Mouse (Mus musculus) limb, embryonic 12.5 days (tissue): Measurements from ENCODE around the gene Gse1. TPM values are rescaled to one million over a fixed set of nuclear protein-coding genes. Genes with fewer than 3 reads are reported as not detected.
A peak's percentile ranks its signal among the peaks of the same experiment; 100 is the strongest.

Source experiments
- ATAC-seq: fragments of 200-750 bp; cut with Nextera tagmentation; 2 replicates; pipeline ENCODE4 v1.8.0; 2017; ENCODE audit warnings: low read depth, moderate TSS enrichment; ENCODE audit not compliant: insufficient number of reproducible peaks, insufficient read depth, low FRiP score, low TSS enrichment
- H3K27ac ChIP-seq: fragments of 300-500 bp; sonication (generic); 2 replicates; pipeline ENCODE4 v1.5.1; 2016; ENCODE audit warnings: mild to moderate bottlenecking, moderate library complexity
- H3K27me3 ChIP-seq: fragments of 300-500 bp; sonication (generic); 2 replicates; pipeline ENCODE4 v1.6.1; 2016; ENCODE audit warnings: mild to moderate bottlenecking, moderate library complexity
- H3K36me3 ChIP-seq: fragments of 300-500 bp; sonication (generic); 2 replicates; pipeline ENCODE4 v1.6.1; 2016; ENCODE audit warnings: mild to moderate bottlenecking, moderate library complexity
- H3K4me1 ChIP-seq: fragments of 300-500 bp; sonication (generic); replicated peaks from 2 replicates; pipeline ENCODE4 v1.6.1; 2016
- H3K4me2 ChIP-seq: fragments of 300-500 bp; sonication (generic); 2 replicates; pipeline ENCODE4 v1.6.1; 2016; ENCODE audit warnings: mild to moderate bottlenecking, moderate library complexity
- H3K4me3 ChIP-seq: fragments of 300-500 bp; sonication (generic); replicated peaks from 2 replicates; pipeline ENCODE4 v1.5.1; 2016; ENCODE audit warnings: mild to moderate bottlenecking
- H3K9ac ChIP-seq: fragments of 300-500 bp; sonication (generic); replicated peaks from 2 replicates; pipeline ENCODE4 v1.6.1; 2016; ENCODE audit warnings: mild to moderate bottlenecking, moderate library complexity
- H3K9me3 ChIP-seq: fragments of 300-500 bp; sonication (generic); 2 replicates; pipeline ENCODE4 v1.6.1; 2016; ENCODE audit warnings: mild to moderate bottlenecking, moderate library complexity
- WGBS: fragments of 180-500 bp; shearing (Covaris S2); methylation state at CpG from one replicate; pipeline ENCODE4 v1.1.7; 2016; 5-methylcytosine and 5-hydroxymethylcytosine counted together
- polyA plus RNA-seq: library from polyadenylated mRNA; unstranded; fragments of >200 nt; fragmentation: Nextera tagmentation; extraction: Ambion mirVana; gene quantifications from 2 replicates; pipeline ENCODE4 v1.2.1, GENCODE M21; 2016

Gene Gse1
- polyA plus RNA-seq, 1 experiment from 2014 or later, result 9.1 TPM

- no peak overlapping the region for H3K27ac ChIP-seq
- 0 out of 2 replicates have a peak, but pooled peaks cover 7% of the 10 kb centered on the region for H3K36me3 ChIP-seq
- H3K27me3 ChIP-seq, result peaks cover 61% of the 10 kb centered on the region
- H3K9ac ChIP-seq, result no peak overlapping the region
- WGBS, result 81% methylated on average over 21 of the region's 21 CpGs
- no peaks in the 10 kb centered on the region for H3K9me3 ChIP-seq
- H3K4me1 ChIP-seq, result peaks cover 70% of the 10 kb centered on the region
- ATAC-seq, result no peak
- no peak overlapping the region for H3K4me2 ChIP-seq
- no peak overlapping the region for H3K4me3 ChIP-seq
Observed at GRCm38 (mm10) chr8:120437666-120438395, 209.6 kb downstream of the Gse1 start.

DNA sequence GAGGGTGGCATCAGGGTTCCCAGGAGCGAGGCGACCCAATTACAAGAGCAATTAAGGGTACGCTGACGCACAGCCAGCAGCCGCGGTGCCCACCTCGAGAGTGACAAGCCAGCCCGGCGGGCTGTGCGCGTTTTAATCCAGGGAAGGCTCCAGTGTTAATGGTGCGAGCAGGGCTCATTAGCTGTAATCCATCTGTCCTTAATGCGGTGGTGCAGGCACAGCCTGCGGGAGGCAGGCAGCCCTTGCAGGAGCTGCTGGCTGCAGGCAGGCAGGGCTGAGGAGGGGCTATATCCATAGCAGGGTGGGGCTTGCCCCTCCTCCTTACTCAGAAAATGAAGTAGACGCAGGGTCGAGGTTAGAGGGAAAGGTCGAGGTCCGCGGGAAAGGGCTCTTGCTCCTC, 211.1 kb downstream of the Gse1 start:
- Histone ChIP-seq H3K27me3 (peaks cover 62% of the 10 kb centered on the region), H3K36me3 (no peaks in the 10 kb centered on the region), H3K4me1 (peaks cover 66% of the 10 kb centered on the region), H3K9me3 (no peaks in the 10 kb centered on the region), H3K27ac (peak overlapping the region; percentile 9; the same call in 1 of the 2 replicates), H3K4me3 (0 out of 2 replicates have a peak overlapping the region, but pooled peaks have one; percentile 7), H3K9ac (0 out of 2 replicates have a peak overlapping the region, but pooled peaks have one; percentile 23), H3K4me2 (peak overlapping the region; percentile 24)
- 4% methylated on average over 19 of the region's 19 CpGs for WGBS
- no peak for ATAC-seq

GRCm38 (mm10) chr8:120440739-120441138, 212.5 kb downstream of the Gse1 start:
- Histone ChIP-seq H3K4me2 (no peak overlapping the region), H3K36me3 (no peaks in the 10 kb centered on the region), H3K9ac (no peak overlapping the region), H3K27ac (no peak overlapping the region), H3K27me3 (peaks cover 63% of the 10 kb centered on the region), H3K4me1 (peaks cover 75% of the 10 kb centered on the region), H3K4me3 (no peak overlapping the region), H3K9me3 (no peaks in the 10 kb centered on the region)
- WGBS, result 77% methylated on average over 12 of the region's 12 CpGs
- no peak for ATAC-seq

- H3K27me3 ChIP-seq, result peaks cover 55% of the 10 kb centered on the region
- H3K36me3 ChIP-seq, result no peaks in the 10 kb centered on the region
- H3K27ac ChIP-seq, result no peak overlapping the region
- no peak overlapping the region for H3K9ac ChIP-seq
- 83% methylated on average over 6 of the region's 6 CpGs for WGBS
- no peaks in the 10 kb centered on the region for H3K9me3 ChIP-seq
- H3K4me1 ChIP-seq, result peaks cover 68% of the 10 kb centered on the region
- ATAC-seq, result no peak
- H3K4me2 ChIP-seq, result no peak overlapping the region
- H3K4me3 ChIP-seq, result no peak overlapping the region
Observed at GRCm38 (mm10) chr8:120441637-120442036, 213.4 kb downstream of the Gse1 start.

DNA sequence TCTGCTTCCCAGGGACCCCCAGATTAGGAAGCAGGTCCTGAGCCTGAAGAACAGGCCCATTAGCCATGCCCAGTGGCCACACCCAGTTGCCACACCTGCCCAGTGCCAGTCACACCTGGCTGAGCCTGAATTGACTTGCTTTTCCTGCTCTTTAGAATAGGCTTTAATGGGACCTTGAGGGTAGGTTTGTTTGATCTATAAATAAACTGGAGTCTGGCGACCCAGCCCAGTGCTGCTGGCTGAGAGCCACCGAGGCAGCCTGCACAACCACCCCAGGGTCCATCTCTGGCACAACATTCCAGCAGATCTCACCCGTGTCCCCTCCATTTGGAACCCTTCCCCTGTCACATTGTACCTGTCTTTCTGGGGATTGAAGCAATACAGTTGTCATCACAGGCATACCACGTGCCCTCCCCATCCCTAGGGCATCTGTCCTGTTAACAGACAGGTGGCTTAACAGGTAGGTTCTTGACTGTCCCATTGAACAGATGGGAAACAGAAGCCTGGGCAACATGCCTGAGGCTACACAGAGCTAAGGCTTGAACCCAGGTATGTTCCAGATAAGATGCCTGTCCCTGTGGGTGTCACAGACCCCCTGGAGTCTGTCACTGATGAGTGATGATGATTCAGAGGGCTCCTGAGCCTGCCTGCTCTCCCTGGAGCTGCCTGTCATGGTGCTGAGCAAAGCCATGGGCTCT, 214.2 kb downstream of the Gse1 start:
- H3K9ac ChIP-seq, result no peak overlapping the region
- no peak overlapping the region for H3K27ac ChIP-seq
- H3K4me2 ChIP-seq, result no peak overlapping the region
- no peaks in the 10 kb centered on the region for H3K9me3 ChIP-seq
- no peaks in the 10 kb centered on the region for H3K36me3 ChIP-seq
- peaks cover 48% of the 10 kb centered on the region for H3K27me3 ChIP-seq
- WGBS, result 43% methylated on average over 4 of the region's 4 CpGs
- no peak; the same call in 1 of the 2 replicates for ATAC-seq
- H3K4me1 ChIP-seq, result peaks cover 60% of the 10 kb centered on the region
- H3K4me3 ChIP-seq, result no peak overlapping the region

DNA sequence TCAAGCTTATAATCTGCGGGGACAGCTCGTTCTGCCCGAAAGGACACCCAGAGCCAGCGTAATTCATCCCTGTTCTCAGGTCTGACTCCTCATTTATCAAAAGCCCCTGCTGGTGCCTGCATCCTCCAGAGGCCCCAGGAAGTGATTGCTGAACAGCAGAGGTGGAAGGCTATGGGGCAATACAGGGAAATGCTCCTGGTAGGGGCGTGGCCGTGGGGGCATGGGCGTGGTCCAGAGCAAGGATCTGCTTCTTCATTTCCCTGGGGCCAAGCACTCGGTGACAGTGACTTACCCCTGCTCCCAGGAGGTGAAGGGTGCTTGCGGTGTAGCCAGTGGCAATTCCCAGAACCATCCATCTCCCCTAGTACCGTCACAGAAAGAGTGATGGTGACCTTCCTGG, 217.0 kb downstream of the Gse1 start:
- no peak overlapping the region for H3K4me3 ChIP-seq
- 28% methylated on average over 10 of the region's 10 CpGs for WGBS
- no peak for ATAC-seq
- no peak overlapping the region for H3K9ac ChIP-seq
- H3K9me3 ChIP-seq, result no peaks in the 10 kb centered on the region
- H3K4me1 ChIP-seq, result peaks cover 58% of the 10 kb centered on the region
- no peak overlapping the region for H3K4me2 ChIP-seq
- H3K27ac ChIP-seq, result no peak overlapping the region
- peaks cover 52% of the 10 kb centered on the region for H3K27me3 ChIP-seq
- H3K36me3 ChIP-seq, result no peaks in the 10 kb centered on the region

GRCm38 (mm10) chr8:120448131-120448530, 219.9 kb downstream of the Gse1 start:
- Histone ChIP-seq H3K4me3 (no peak overlapping the region), H3K4me1 (peaks cover 46% of the 10 kb centered on the region), H3K4me2 (no peak overlapping the region), H3K27me3 (peaks cover 37% of the 10 kb centered on the region), H3K9me3 (no peaks in the 10 kb centered on the region), H3K9ac (no peak overlapping the region), H3K36me3 (no peaks in the 10 kb centered on the region), H3K27ac (no peak overlapping the region)
- WGBS, result 10% methylated on average over 6 of the region's 6 CpGs
- ATAC-seq, result no peak

GRCm38 (mm10) chr8:120449139-120449538, 220.9 kb downstream of the Gse1 start:
- Histone ChIP-seq H3K27me3 (peaks cover 37% of the 10 kb centered on the region), H3K4me1 (peaks cover 53% of the 10 kb centered on the region), H3K9me3 (no peaks in the 10 kb centered on the region), H3K36me3 (no peaks in the 10 kb centered on the region), H3K27ac (0 out of 2 replicates have a peak overlapping the region, but pooled peaks have one; percentile 54), H3K4me3 (no peak overlapping the region), H3K9ac (no peak overlapping the region; the same call in 1 of the 2 replicates), H3K4me2 (no peak overlapping the region)
- no peak for ATAC-seq
- WGBS, result 72% methylated on average over 4 of the region's 4 CpGs

GRCm38 (mm10) chr8:120449608-120450031, 221.4 kb downstream of the Gse1 start:
- Histone ChIP-seq H3K4me2 (peak overlapping the region; percentile 41), H3K4me1 (peaks cover 56% of the 10 kb centered on the region), H3K4me3 (no peak overlapping the region; the same call in 1 of the 2 replicates), H3K27me3 (peaks cover 36% of the 10 kb centered on the region), H3K9ac (peak overlapping the region; percentile 18; the same call in 1 of the 2 replicates), H3K9me3 (no peaks in the 10 kb centered on the region), H3K36me3 (no peaks in the 10 kb centered on the region), H3K27ac (0 out of 2 replicates have a peak overlapping the region, but pooled peaks have one; percentile 54)
- ATAC-seq, result no peak
- 7% methylated on average over 17 of the region's 17 CpGs for WGBS

DNA sequence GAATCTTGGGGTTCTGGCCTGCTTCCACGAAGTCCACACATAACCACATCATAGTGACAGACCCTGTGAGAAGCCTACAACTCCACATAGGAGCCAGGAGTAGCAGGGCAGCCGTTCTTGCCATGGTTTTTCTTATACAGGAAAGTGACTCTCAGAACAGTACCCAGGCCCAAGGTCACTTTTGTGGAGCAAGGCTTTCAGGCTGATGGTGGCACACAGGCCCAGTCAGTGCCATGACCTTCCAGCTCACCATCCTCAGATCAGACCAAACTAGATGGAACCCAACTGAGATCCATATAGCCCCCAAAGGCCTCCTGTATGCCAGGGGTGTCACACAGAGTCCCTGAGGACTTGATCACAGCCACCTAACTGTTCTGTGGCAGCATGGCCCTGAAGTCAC, 223.9 kb downstream of the Gse1 start:
- Histone ChIP-seq H3K4me2 (no peak overlapping the region), H3K4me1 (peaks cover 74% of the 10 kb centered on the region), H3K9me3 (no peaks in the 10 kb centered on the region), H3K27ac (no peak overlapping the region), H3K36me3 (no peaks in the 10 kb centered on the region), H3K9ac (no peak overlapping the region), H3K27me3 (peaks cover 38% of the 10 kb centered on the region), H3K4me3 (no peak overlapping the region)
- 89% methylated on average over 2 of the region's 2 CpGs for WGBS
- no peak for ATAC-seq

- ATAC-seq, result no peak
- H3K36me3 ChIP-seq, result no peaks in the 10 kb centered on the region
- no peak overlapping the region for H3K9ac ChIP-seq
- H3K4me1 ChIP-seq, result peaks cover 65% of the 10 kb centered on the region
- no peak overlapping the region for H3K27ac ChIP-seq
- no peak overlapping the region for H3K4me3 ChIP-seq
- peaks cover 27% of the 10 kb centered on the region for H3K27me3 ChIP-seq
- H3K9me3 ChIP-seq, result no peaks in the 10 kb centered on the region
- H3K4me2 ChIP-seq, result no peak overlapping the region
- 68% methylated on average over 6 of the region's 6 CpGs for WGBS
Observed at GRCm38 (mm10) chr8:120454404-120454803, 226.1 kb downstream of the Gse1 start.
